Mouse (Mus musculus) embryonic fibroblast, embryonic 13.5 days (primary cell): Measurements from ENCODE around the gene Gtf2ird1.

Experiments
- CTCF ChIP-seq: IDR thresholded peaks from 2 replicates; pipeline ENCODE4 v1.5.1; 2011; ENCODE audit warnings: mild to moderate bottlenecking, control low read depth, low read length, moderate library complexity, borderline replicate concordance; ENCODE audit not compliant: insufficient read depth
- POLR2A ChIP-seq: IDR thresholded peaks from 2 replicates; pipeline ENCODE4 v1.6.1; 2011; ENCODE audit warnings: low read depth, mild to moderate bottlenecking, control low read depth, low read length, moderate library complexity

DNA sequence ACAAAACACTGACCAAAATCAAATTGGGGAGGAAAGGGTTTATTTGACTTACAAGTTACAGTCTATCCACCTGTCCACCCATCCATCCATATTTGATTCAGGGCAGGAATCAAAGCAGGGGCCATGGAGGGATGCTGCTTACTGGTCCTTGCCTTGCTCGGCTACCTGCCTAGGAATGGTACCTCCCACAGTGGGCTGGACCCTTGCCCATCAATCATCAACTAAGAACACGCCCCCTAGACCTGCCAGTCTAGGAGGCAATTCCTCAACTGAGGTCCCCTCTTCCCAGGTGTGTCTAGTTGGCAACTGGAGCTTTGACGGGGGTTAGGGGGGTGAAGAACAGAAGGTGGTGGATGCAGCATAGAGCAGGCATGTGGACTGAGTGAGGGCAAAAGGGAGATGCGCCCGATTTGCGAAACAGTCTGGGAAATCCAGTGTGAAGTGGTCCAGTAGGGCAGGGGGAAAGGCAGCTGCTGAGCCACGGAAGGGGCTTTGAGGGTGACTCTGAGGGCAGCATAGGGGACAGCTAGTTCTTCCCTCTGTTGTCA, 28.7 kb upstream of the Gtf2ird1 start:
- TF ChIP-seq CTCF (no peak), POLR2A (no peak)
